9 mouse cellular contexts compared by ENCODE assay signal in the genomic region with DNA sequence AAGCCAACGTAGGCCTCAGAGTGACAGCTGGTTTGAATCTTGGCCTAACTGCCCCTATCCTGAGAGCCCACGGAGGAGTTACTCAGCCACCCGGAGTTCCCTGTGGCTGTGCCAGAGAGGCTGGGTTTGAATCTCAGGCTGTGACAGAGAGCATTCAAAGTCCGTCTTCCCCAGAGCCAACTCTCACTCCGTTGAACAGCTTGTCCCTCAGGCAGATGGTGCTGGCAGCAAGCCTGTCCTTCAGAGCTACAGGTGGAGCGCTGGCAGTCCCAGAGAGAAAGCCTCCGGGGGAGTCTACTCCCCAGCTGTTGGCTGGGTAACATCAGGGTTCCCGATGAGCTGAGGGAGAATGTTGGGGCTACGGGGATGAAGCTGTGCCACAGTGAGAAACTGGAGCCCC.
DNase-seq lines count a peak whose midpoint lies in the region; ATAC-seq lines count a peak whose summit lies in the region.
"Had no signal": no experiment of that assay in that cellular context is flagged by ENCODE, and none has a peak within 500 bp of the region (broad histone marks: within the 10 kb centered on the region; RNA-seq: fewer than 3 reads in every experiment).

No protein-coding gene starts in this region.

- H3K36me3 ChIP-seq in heart, embryonic 10.5 days = 0 out of 2 replicates have a peak, but pooled peaks cover 5% of the 10 kb centered on the region
- no peaks in the 10 kb centered on the region for H3K36me3 ChIP-seq in limb, embryonic 10.5 days

- ATAC-seq in inflammation-experienced regulatory T-cells, adult 6 months = no peak
- ATAC-seq: Patski had no signal

- H3K4me1 ChIP-seq in heart, embryonic 10.5 days = peaks cover 48% of the 10 kb centered on the region
- H3K4me1 ChIP-seq in limb, embryonic 10.5 days = peaks cover 16% of the 10 kb centered on the region

- H3K27me3 ChIP-seq in heart, embryonic 10.5 days (ENCODE audit: insufficient read depth, poor library complexity, severe bottlenecking) = peaks cover 19% of the 10 kb centered on the region; the same call in 1 of the 2 replicates
- H3K27me3 ChIP-seq in limb, embryonic 10.5 days (ENCODE audit: low read depth, poor library complexity, severe bottlenecking) = no peaks in the 10 kb centered on the region
- H3K27me3 ChIP-seq: Patski had no signal

- peak overlapping the region; percentile 22; the same call in 1 of the 2 replicates for H3K27ac ChIP-seq in heart, embryonic 10.5 days
- no peak overlapping the region for H3K27ac ChIP-seq in limb, embryonic 10.5 days
- H3K27ac ChIP-seq: kidney, postnatal 0 days had no signal

- no peaks in the 10 kb centered on the region for H3K9me3 ChIP-seq in heart, embryonic 10.5 days
- H3K9me3 ChIP-seq in limb, embryonic 10.5 days (replicated peaks) = no peaks in the 10 kb centered on the region

- WGBS in heart, embryonic 10.5 days = 86% methylated on average over 9 of the region's 9 CpGs
- WGBS in limb, embryonic 10.5 days = 85% methylated on average over 9 of the region's 9 CpGs

- no peak overlapping the region for H3K4me3 ChIP-seq in heart, embryonic 10.5 days
- H3K4me3 ChIP-seq in limb, embryonic 10.5 days = no peak overlapping the region

- peak; percentile 69 to 85 for DNase-seq in kidney, adult 8-10 months
- DNase-seq in kidney, postnatal 10 days = no peak
- DNase-seq in cerebellum, postnatal 14 days = peak; percentile 85 to 87
- DNase-seq in heart, embryonic 10.5 days (ENCODE audit: low spot score) = no peak
- peak; percentile 83 for DNase-seq in right cerebral cortex, adult 18-20 months
- no peak for DNase-seq in limb, embryonic 10.5 days (ENCODE audit: low spot score)

Comparison
In these comparisons a context has a peak if more than half of its experiments do, and no peak if none do; other contexts are left out.
1. DNase-seq: peak in kidney, adult 8-10 months (2 of 2), cerebellum, postnatal 14 days (2 of 2) and right cerebral cortex, adult 18-20 months (single experiment); none in kidney, postnatal 10 days (single experiment), heart, embryonic 10.5 days (single experiment) and limb, embryonic 10.5 days (single experiment).